Mouse (Mus musculus): ENCODE measurements around the gene Fxyd6. TPM values are rescaled to one million over a fixed set of nuclear protein-coding genes. Genes with fewer than 3 reads are reported as not detected.
A peak's percentile ranks its signal among the peaks of the same experiment; 100 is the strongest.

Fxyd6 gene
- polyA plus RNA-seq, 1 experiment from 2014 or later: 54.5 TPM

GRCm38 (mm10) chr9:45412287-45412686, 42.3 kb downstream of the Fxyd6 start:
- H3K4me2 ChIP-seq (replicated peaks; ENCODE audit: low read depth): peak overlapping the region; percentile 48
- peak; percentile 89 for TF ChIP-seq CTCF (IDR thresholded peaks at IDR 0.05; ENCODE audit: low read depth)
- no peaks in the 10 kb centered on the region for H3K36me3 ChIP-seq (ENCODE audit: control insufficient read depth, insufficient read depth)
- H3K4me3 ChIP-seq (ENCODE audit: low read depth, low read length): peak overlapping the region; percentile 11; the same call in 1 of the 2 replicates
- no peaks in the 10 kb centered on the region for H3K4me1 ChIP-seq (replicated peaks; ENCODE audit: control insufficient read depth, insufficient read depth, low read length)
- no peak overlapping the region for H3K27ac ChIP-seq (ENCODE audit: low read depth, low read length)
- ATAC-seq: no peak
- H3K9me3 ChIP-seq (ENCODE audit: control insufficient read depth): no peaks in the 10 kb centered on the region
- 6% methylated on average over 10 of the region's 10 CpGs for WGBS
- no peaks in the 10 kb centered on the region; the same call in 1 of the 2 replicates for H3K27me3 ChIP-seq (replicated peaks; ENCODE audit: control insufficient read depth, insufficient read depth, low read length)
- H3K9ac ChIP-seq (ENCODE audit: low read depth, low read length): no peak overlapping the region

GRCm38 (mm10) chr9:45412700-45413477, 42.9 kb downstream of the Fxyd6 start:
- no peaks in the 10 kb centered on the region for H3K36me3 ChIP-seq (ENCODE audit: control insufficient read depth, insufficient read depth)
- no peak overlapping the region for H3K4me3 ChIP-seq (ENCODE audit: low read depth, low read length)
- H3K9me3 ChIP-seq (ENCODE audit: control insufficient read depth): no peaks in the 10 kb centered on the region
- no peaks in the 10 kb centered on the region for H3K4me1 ChIP-seq (replicated peaks; ENCODE audit: control insufficient read depth, insufficient read depth, low read length)
- no peak overlapping the region for H3K9ac ChIP-seq (ENCODE audit: low read depth, low read length)
- no peak overlapping the region for H3K4me2 ChIP-seq (replicated peaks; ENCODE audit: low read depth)
- H3K27ac ChIP-seq (ENCODE audit: low read depth, low read length): no peak overlapping the region
- no peaks in the 10 kb centered on the region; the same call in 1 of the 2 replicates for H3K27me3 ChIP-seq (replicated peaks; ENCODE audit: control insufficient read depth, insufficient read depth, low read length)
- no peak for ATAC-seq
- no peak for TF ChIP-seq CTCF (IDR thresholded peaks at IDR 0.05; ENCODE audit: low read depth)
- WGBS: 83% methylated on average over 4 of the region's 4 CpGs

GRCm38 (mm10) chr9:45413478-45414140, 43.6 kb downstream of the Fxyd6 start:
- no peak overlapping the region for H3K4me2 ChIP-seq (replicated peaks; ENCODE audit: low read depth)
- H3K27me3 ChIP-seq (replicated peaks; ENCODE audit: control insufficient read depth, insufficient read depth, low read length): no peaks in the 10 kb centered on the region; the same call in 1 of the 2 replicates
- H3K4me3 ChIP-seq (ENCODE audit: low read depth, low read length): no peak overlapping the region
- no peak for ATAC-seq
- H3K4me1 ChIP-seq (replicated peaks; ENCODE audit: control insufficient read depth, insufficient read depth, low read length): no peaks in the 10 kb centered on the region
- H3K27ac ChIP-seq (ENCODE audit: low read depth, low read length): no peak overlapping the region
- no peak overlapping the region for H3K9ac ChIP-seq (ENCODE audit: low read depth, low read length)
- H3K36me3 ChIP-seq (ENCODE audit: control insufficient read depth, insufficient read depth): no peaks in the 10 kb centered on the region
- no peaks in the 10 kb centered on the region for H3K9me3 ChIP-seq (ENCODE audit: control insufficient read depth)
- TF ChIP-seq CTCF (IDR thresholded peaks at IDR 0.05; ENCODE audit: low read depth): peak; percentile 67
- WGBS: 54% methylated on average over 5 of the region's 5 CpGs

- Histone ChIP-seq H3K36me3 (ENCODE audit: control insufficient read depth, insufficient read depth) (no peaks in the 10 kb centered on the region), H3K9ac (ENCODE audit: low read depth, low read length) (no peak overlapping the region), H3K9me3 (ENCODE audit: control insufficient read depth) (no peaks in the 10 kb centered on the region), H3K4me1 (replicated peaks; ENCODE audit: control insufficient read depth, insufficient read depth, low read length) (no peaks in the 10 kb centered on the region), H3K4me3 (ENCODE audit: low read depth, low read length) (no peak overlapping the region), H3K27ac (ENCODE audit: low read depth, low read length) (no peak overlapping the region), H3K4me2 (replicated peaks; ENCODE audit: low read depth) (no peak overlapping the region), H3K27me3 (replicated peaks; ENCODE audit: control insufficient read depth, insufficient read depth, low read length) (no peaks in the 10 kb centered on the region)
- peak; percentile 86 for TF ChIP-seq CTCF (IDR thresholded peaks at IDR 0.05; ENCODE audit: low read depth)
- WGBS: 47% methylated on average over 4 of the region's 4 CpGs
- ATAC-seq: no peak
Observed at GRCm38 (mm10) chr9:45415912-45416311, 45.9 kb downstream of the Fxyd6 start.

- no peaks in the 10 kb centered on the region for H3K4me1 ChIP-seq (replicated peaks; ENCODE audit: control insufficient read depth, insufficient read depth, low read length)
- no peak overlapping the region for H3K9ac ChIP-seq (ENCODE audit: low read depth, low read length)
- no peak overlapping the region for H3K27ac ChIP-seq (ENCODE audit: low read depth, low read length)
- no peak overlapping the region for H3K4me3 ChIP-seq (ENCODE audit: low read depth, low read length)
- H3K9me3 ChIP-seq (ENCODE audit: control insufficient read depth): no peaks in the 10 kb centered on the region
- H3K4me2 ChIP-seq (replicated peaks; ENCODE audit: low read depth): peak overlapping the region; percentile 55
- no peaks in the 10 kb centered on the region for H3K27me3 ChIP-seq (replicated peaks; ENCODE audit: control insufficient read depth, insufficient read depth, low read length)
- H3K36me3 ChIP-seq (ENCODE audit: control insufficient read depth, insufficient read depth): no peaks in the 10 kb centered on the region
- peak; percentile 60; the same call in 1 of the 2 replicates for ATAC-seq
- WGBS: 10% methylated on average over 8 of the region's 8 CpGs
- peak; percentile 89 for TF ChIP-seq CTCF (IDR thresholded peaks at IDR 0.05; ENCODE audit: low read depth)
Observed at GRCm38 (mm10) chr9:45417245-45417644, 47.3 kb downstream of the Fxyd6 start.

- no peak overlapping the region for H3K4me2 ChIP-seq (replicated peaks; ENCODE audit: low read depth)
- no peak overlapping the region for H3K27ac ChIP-seq (ENCODE audit: low read depth, low read length)
- H3K36me3 ChIP-seq (ENCODE audit: control insufficient read depth, insufficient read depth): no peaks in the 10 kb centered on the region
- no peak for TF ChIP-seq CTCF (IDR thresholded peaks at IDR 0.05; ENCODE audit: low read depth)
- no peaks in the 10 kb centered on the region for H3K4me1 ChIP-seq (replicated peaks; ENCODE audit: control insufficient read depth, insufficient read depth, low read length)
- no peak overlapping the region for H3K4me3 ChIP-seq (ENCODE audit: low read depth, low read length)
- H3K27me3 ChIP-seq (replicated peaks; ENCODE audit: control insufficient read depth, insufficient read depth, low read length): no peaks in the 10 kb centered on the region
- no peak overlapping the region for H3K9ac ChIP-seq (ENCODE audit: low read depth, low read length)
- 72% methylated on average over 8 of the region's 8 CpGs for WGBS
- H3K9me3 ChIP-seq (ENCODE audit: control insufficient read depth): no peaks in the 10 kb centered on the region
- ATAC-seq: no peak
Observed at GRCm38 (mm10) chr9:45418252-45418651, 48.3 kb downstream of the Fxyd6 start.

Measured in intestine, postnatal 0 days (tissue).